Mouse (Mus musculus): Measurements from ENCODE around the gene Susd3. TPM values are rescaled to one million over a fixed set of nuclear protein-coding genes. Genes with fewer than 3 reads are reported as not detected.

The Susd3 gene
- polyA plus RNA-seq, 1 experiment from 2014 or later: 1.2 TPM

DNA sequence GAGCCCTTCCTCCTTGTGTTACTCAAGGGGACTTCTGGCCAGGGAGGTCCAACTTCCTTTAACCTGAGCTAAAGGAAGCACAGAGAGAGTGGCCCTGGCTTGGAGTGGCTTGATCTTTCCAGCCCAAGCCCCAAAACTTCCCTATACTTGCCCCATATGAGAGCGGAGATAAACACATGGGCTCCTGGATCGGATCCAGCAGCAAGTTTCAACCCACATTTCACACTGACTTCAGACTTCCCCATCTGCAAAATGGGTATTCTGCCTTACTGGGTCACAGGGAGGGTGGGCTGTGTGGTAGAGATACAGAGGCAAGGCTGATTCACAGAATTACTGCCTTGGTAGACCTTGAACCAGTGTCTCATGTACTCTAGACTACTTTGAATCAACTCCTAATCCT lies 5.0 kb downstream of the Susd3 start:
- DNase-seq (ENCODE audit: low spot score): no peak
- H3K27ac ChIP-seq (replicated peaks): no peak overlapping the region
- WGBS: 90% methylated on average over 2 of the region's 2 CpGs
- no peak overlapping the region for H3K4me3 ChIP-seq
- H3K9me3 ChIP-seq: no peaks in the 10 kb centered on the region
- peaks cover 52% of the 10 kb centered on the region for H3K27me3 ChIP-seq (replicated peaks; ENCODE audit: low read depth, poor library complexity, severe bottlenecking)
- no peaks in the 10 kb centered on the region for H3K36me3 ChIP-seq (replicated peaks)
- H3K4me1 ChIP-seq: peaks cover 30% of the 10 kb centered on the region

- Histone ChIP-seq H3K27me3 (replicated peaks; ENCODE audit: low read depth, poor library complexity, severe bottlenecking) (peaks cover 42% of the 10 kb centered on the region), H3K4me3 (no peak overlapping the region), H3K36me3 (replicated peaks) (no peaks in the 10 kb centered on the region), H3K4me1 (peaks cover 20% of the 10 kb centered on the region), H3K27ac (replicated peaks) (no peak overlapping the region), H3K9me3 (no peaks in the 10 kb centered on the region)
- 67% methylated on average over 9 of the region's 9 CpGs for WGBS
- no peak for DNase-seq (ENCODE audit: low spot score)
Measured at GRCm38 (mm10) chr13:49242321-49243065, 6.0 kb downstream of the Susd3 start.

DNA sequence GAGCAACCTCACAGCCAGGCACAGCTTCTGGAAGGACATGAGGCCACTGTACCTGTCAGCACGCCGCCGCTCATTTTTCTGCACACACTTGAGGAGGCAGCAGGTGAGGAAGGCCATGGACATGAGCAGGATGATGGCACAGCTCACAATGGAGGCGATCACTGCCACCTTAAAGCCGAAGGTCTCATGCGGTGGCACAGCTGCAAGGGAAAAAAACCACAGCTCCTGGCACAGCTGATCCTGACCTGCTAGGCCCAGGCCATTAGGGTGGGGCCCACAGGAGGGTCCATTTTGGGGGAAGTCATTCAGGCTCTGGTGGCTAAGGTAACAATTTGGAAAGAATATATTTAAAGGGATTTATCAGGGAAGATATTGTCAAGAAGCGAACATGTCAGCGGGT lies 9.8 kb downstream of the Susd3 start:
- H3K9me3 ChIP-seq: no peaks in the 10 kb centered on the region
- H3K4me1 ChIP-seq: peaks cover 7% of the 10 kb centered on the region; the same call in 1 of the 2 replicates
- DNase-seq (ENCODE audit: low spot score): no peak
- 94% methylated on average over 8 of the region's 8 CpGs for WGBS
- no peak overlapping the region for H3K4me3 ChIP-seq
- H3K27me3 ChIP-seq (replicated peaks; ENCODE audit: low read depth, poor library complexity, severe bottlenecking): peaks cover 5% of the 10 kb centered on the region; the same call in 1 of the 2 replicates
- no peaks in the 10 kb centered on the region for H3K36me3 ChIP-seq (replicated peaks)
- H3K27ac ChIP-seq (replicated peaks): no peak overlapping the region

- DNase-seq (ENCODE audit: low spot score): no peak
- WGBS: 90% methylated on average over 8 of the region's 8 CpGs
- H3K36me3 ChIP-seq (replicated peaks): no peaks in the 10 kb centered on the region
Measured at GRCm38 (mm10) chr13:49237617-49238016, 10.9 kb downstream of the Susd3 start.

GRCm38 (mm10) chr13:49234711-49235110 lies 13.8 kb downstream of the Susd3 start:
- Histone ChIP-seq H3K27me3 (replicated peaks; ENCODE audit: low read depth, poor library complexity, severe bottlenecking) (no peaks in the 10 kb centered on the region), H3K27ac (replicated peaks) (no peak overlapping the region), H3K4me1 (no peaks in the 10 kb centered on the region; the same call in 1 of the 2 replicates), H3K4me3 (no peak overlapping the region), H3K9me3 (no peaks in the 10 kb centered on the region), H3K36me3 (replicated peaks) (no peaks in the 10 kb centered on the region)
- 92% methylated on average over 4 of the region's 4 CpGs for whole genome bisulfite sequencing
- DNase-seq (ENCODE audit: low spot score): no peak

More at GRCm38 (mm10) chr13:49237617-49238016, 10.9 kb downstream of the Susd3 start:
- Histone ChIP-seq H3K27me3 (replicated peaks; ENCODE audit: low read depth, poor library complexity, severe bottlenecking) (no peaks in the 10 kb centered on the region), H3K4me3 (no peak overlapping the region), H3K27ac (replicated peaks) (no peak overlapping the region), H3K9me3 (no peaks in the 10 kb centered on the region), H3K4me1 (peaks cover 5% of the 10 kb centered on the region; the same call in 1 of the 2 replicates)

DNA sequence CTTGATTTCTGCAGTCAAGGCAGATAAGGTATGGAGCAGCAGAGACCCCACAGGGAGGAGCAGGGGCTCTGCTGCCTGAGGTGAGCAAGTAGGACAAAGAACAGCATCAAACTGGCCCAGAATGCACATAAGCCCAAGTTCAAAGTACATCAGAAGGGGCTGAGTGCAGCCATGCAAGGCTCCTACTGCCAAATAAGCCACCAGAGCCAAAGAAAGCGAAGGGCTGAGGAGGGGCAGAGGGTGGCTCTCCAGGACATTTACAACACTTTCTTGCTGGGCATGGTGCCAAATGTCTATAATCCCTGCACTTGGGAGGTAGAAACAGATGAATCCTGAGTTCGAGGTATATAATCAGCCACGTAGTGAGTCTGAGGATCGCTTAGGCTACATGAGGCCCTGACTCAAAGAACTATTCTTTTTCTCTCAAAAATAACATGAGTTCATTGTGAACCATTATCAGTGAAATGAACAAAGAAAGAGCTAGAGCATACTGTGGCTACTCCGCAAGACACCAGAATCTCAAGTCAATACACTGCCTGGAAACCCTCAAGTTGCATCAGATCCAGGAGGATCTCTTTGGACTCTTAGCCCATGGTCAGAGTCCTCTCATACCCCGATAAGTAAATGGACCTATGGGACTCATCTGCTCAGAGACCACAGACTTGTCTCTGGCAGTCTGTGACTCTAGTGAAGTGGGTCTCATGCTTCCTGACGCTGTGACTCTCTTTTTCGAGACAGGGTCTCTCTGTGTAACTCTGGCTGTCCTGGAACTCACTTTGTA lies 14.5 kb downstream of the Susd3 start:
- WGBS: 95% methylated on average over 8 of the region's 8 CpGs
- H3K4me1 ChIP-seq: no peaks in the 10 kb centered on the region; the same call in 1 of the 2 replicates
- no peak for DNase-seq (ENCODE audit: low spot score)

GRCm38 (mm10) chr13:49225633-49226032 lies 22.9 kb downstream of the Susd3 start:
- no peaks in the 10 kb centered on the region for H3K36me3 ChIP-seq (replicated peaks)
- WGBS: 29% methylated on average over 4 of the region's 4 CpGs
- H3K27me3 ChIP-seq (replicated peaks; ENCODE audit: low read depth, poor library complexity, severe bottlenecking): peaks cover 29% of the 10 kb centered on the region
- DNase-seq (ENCODE audit: low spot score): no peak
- H3K4me1 ChIP-seq: peaks cover 15% of the 10 kb centered on the region
- H3K27ac ChIP-seq (replicated peaks): no peak overlapping the region
- no peak overlapping the region for H3K4me3 ChIP-seq
- peaks cover 4% of the 10 kb centered on the region; the same call in 1 of the 2 replicates for H3K9me3 ChIP-seq

More for the DNA sequence above, 14.5 kb downstream of the Susd3 start:
- Histone ChIP-seq H3K27ac (replicated peaks) (no peak overlapping the region), H3K4me3 (no peak overlapping the region), H3K36me3 (replicated peaks) (no peaks in the 10 kb centered on the region), H3K27me3 (replicated peaks; ENCODE audit: low read depth, poor library complexity, severe bottlenecking) (no peaks in the 10 kb centered on the region), H3K9me3 (no peaks in the 10 kb centered on the region)

- no peak for DNase-seq (ENCODE audit: low spot score)
- 61% methylated on average over 3 of the region's 3 CpGs for WGBS
- peaks cover 4% of the 10 kb centered on the region; the same call in 1 of the 2 replicates for H3K9me3 ChIP-seq
- peaks cover 15% of the 10 kb centered on the region for H3K4me1 ChIP-seq
- H3K4me3 ChIP-seq: no peak overlapping the region
- no peak overlapping the region for H3K27ac ChIP-seq (replicated peaks)
- H3K36me3 ChIP-seq (replicated peaks): no peaks in the 10 kb centered on the region
- H3K27me3 ChIP-seq (replicated peaks; ENCODE audit: low read depth, poor library complexity, severe bottlenecking): peaks cover 32% of the 10 kb centered on the region
Measured at GRCm38 (mm10) chr13:49225159-49225558, 23.3 kb downstream of the Susd3 start.

DNA sequence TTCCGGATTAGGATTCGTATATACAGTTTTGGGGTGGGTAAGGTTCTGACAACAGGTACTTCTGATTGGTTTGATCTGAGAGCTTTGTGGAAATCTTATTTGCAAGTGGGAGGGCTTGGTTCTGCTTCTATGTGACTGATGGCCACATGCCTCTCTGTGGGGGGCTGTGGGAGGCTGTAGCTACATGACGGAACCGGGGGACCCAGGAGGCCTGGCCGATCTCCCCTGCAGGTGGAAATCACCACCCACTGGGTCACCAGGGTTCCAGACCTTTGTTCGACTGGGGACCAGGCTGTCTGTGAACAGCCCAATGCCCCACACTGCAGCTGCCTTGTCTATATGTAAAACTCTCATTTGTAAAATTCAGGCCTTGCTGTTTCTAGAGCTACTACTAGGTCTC lies 23.8 kb downstream of the Susd3 start:
- peaks cover 34% of the 10 kb centered on the region for H3K27me3 ChIP-seq (replicated peaks; ENCODE audit: low read depth, poor library complexity, severe bottlenecking)
- no peak overlapping the region for H3K4me3 ChIP-seq
- no peak for DNase-seq (ENCODE audit: low spot score)
- WGBS: 23% methylated on average over 6 of the region's 6 CpGs
- H3K27ac ChIP-seq (replicated peaks): no peak overlapping the region
- H3K4me1 ChIP-seq: peaks cover 15% of the 10 kb centered on the region
- H3K36me3 ChIP-seq (replicated peaks): no peaks in the 10 kb centered on the region
- H3K9me3 ChIP-seq: peaks cover 4% of the 10 kb centered on the region; the same call in 1 of the 2 replicates

GRCm38 (mm10) chr13:49224314-49224713 lies 24.2 kb downstream of the Susd3 start:
- 12% methylated on average over 10 of the region's 10 CpGs for WGBS
- Histone ChIP-seq H3K27ac (replicated peaks) (no peak overlapping the region), H3K9me3 (peaks cover 4% of the 10 kb centered on the region; the same call in 1 of the 2 replicates), H3K4me3 (no peak overlapping the region), H3K27me3 (replicated peaks; ENCODE audit: low read depth, poor library complexity, severe bottlenecking) (peaks cover 34% of the 10 kb centered on the region), H3K4me1 (peaks cover 15% of the 10 kb centered on the region), H3K36me3 (replicated peaks) (no peaks in the 10 kb centered on the region)
- DNase-seq (ENCODE audit: low spot score): no peak

DNA sequence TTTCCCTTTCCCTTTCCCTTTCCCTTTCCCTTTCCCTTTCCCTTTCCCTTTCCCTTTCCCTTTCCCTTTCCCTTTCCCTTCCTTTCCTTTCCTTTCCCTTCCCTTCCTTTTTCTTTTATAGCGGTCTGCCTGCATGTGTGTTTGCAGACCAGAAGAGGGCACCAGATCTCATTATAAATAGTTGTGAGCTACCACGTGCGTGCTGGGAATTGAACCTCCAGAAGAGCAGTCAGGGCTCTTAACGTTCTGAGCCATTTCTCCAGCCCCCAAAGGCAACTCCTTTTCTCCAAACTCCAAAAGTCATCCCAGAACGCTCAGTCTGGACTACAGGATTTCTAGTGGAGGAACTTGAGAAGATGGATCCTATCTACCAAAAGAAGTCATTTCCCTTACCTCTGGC lies 27.6 kb downstream of the Susd3 start:
- WGBS: 22% methylated on average over 5 of the region's 5 CpGs
- Histone ChIP-seq H3K27ac (replicated peaks) (no peak overlapping the region), H3K27me3 (replicated peaks; ENCODE audit: low read depth, poor library complexity, severe bottlenecking) (peaks cover 56% of the 10 kb centered on the region), H3K4me3 (no peak overlapping the region), H3K36me3 (replicated peaks) (no peaks in the 10 kb centered on the region), H3K4me1 (peaks cover 25% of the 10 kb centered on the region), H3K9me3 (peaks cover 4% of the 10 kb centered on the region; the same call in 1 of the 2 replicates)
- DNase-seq (ENCODE audit: low spot score): no peak

DNA sequence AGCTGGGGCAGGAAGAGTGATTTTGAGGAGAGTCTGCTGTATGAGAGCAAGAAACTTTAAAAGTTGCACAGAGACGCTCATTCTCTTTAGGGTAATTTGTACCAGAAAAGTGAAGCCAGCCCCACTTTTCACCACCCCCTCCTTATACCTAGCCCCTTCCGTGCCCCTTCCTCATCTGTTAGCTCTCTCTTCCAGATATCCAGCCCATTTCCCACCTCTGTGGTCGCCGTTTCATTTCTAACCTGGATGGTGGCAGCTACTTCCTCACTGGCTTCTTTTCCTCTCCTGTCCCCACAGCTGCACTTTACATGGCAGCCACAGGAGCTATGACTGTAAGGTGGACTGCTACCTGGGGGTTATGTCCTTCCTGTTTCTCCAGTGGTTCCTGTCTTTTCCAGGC lies 29.1 kb downstream of the Susd3 start:
- Histone ChIP-seq H3K9me3 (peaks cover 4% of the 10 kb centered on the region; the same call in 1 of the 2 replicates), H3K27ac (replicated peaks) (no peak overlapping the region), H3K4me1 (peaks cover 37% of the 10 kb centered on the region), H3K36me3 (replicated peaks) (no peaks in the 10 kb centered on the region), H3K27me3 (replicated peaks; ENCODE audit: low read depth, poor library complexity, severe bottlenecking) (peaks cover 50% of the 10 kb centered on the region), H3K4me3 (no peak overlapping the region)
- WGBS: 91% methylated on average over 4 of the region's 4 CpGs
- DNase-seq (ENCODE audit: low spot score): no peak
